Mouse (Mus musculus): Measurements from ENCODE around the gene Hcn3. TPM values are rescaled to one million over a fixed set of nuclear protein-coding genes. Genes with fewer than 3 reads are reported as not detected.
A peak's percentile ranks its signal among the peaks of the same experiment; 100 is the strongest.

Hcn3 gene
- polyA plus RNA-seq, 1 experiment: not detected

DNA sequence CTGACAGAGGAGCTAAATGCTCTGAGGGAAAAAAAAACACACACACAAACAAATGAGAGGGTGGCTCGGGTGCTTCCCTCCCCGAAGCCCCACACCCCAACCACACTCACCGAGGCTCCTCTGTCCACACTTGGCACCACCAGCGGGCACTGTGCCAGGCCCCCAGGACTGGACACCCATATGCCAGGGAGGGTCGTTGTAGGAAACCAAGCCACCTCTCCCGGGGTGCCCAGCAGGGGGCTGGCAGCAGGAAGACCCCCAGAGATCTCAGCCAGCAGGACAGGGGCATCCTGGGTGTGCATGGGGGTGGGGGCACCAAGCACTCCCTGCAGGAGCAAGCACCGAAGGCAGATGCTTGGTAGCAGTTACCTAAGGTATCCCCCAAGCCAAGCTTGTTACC is 59.2 kb downstream of the Hcn3 start, which contains the start of gene Gm43738:
Gm43738 (minus strand) TSS at position 289 of the 400 bp plus-strand sequence.
- Histone ChIP-seq H3K27ac (ENCODE audit: control insufficient read depth, insufficient read depth, low read depth, low read length, poor library complexity) (no peak within 1 kb of the TSS; the same call in 1 of the 2 replicates), H3K4me3 (replicated peaks; ENCODE audit: control insufficient read depth, low read depth, low read length) (peak within 1 kb of the TSS; percentile 73), H3K4me1 (ENCODE audit: control insufficient read depth, insufficient read depth, low read length) (peaks cover 1% of the 10 kb centered on the region; the same call in 1 of the 2 replicates)
- TF ChIP-seq CTCF (IDR thresholded peaks at IDR 0.05; ENCODE audit: control insufficient read depth, insufficient read depth, low read length) (no peak), POLR2A (IDR thresholded peaks at IDR 0.05; ENCODE audit: borderline replicate concordance, control insufficient read depth, low read depth, low read length) (no peak)
- 32% methylated on average over 7 of the region's 7 CpGs for WGBS

Other genes starting within 250 kb of the Hcn3 start
- 5.5 and 13.7 TPM in 2 replicates for gene Msto1, start 246.2 kb downstream of the Hcn3 start, polyA plus RNA-seq (2011; ENCODE audit: insufficient read depth, insufficient read length, low replicate concordance, missing spikeins)
- gene Ash1l, start 209.6 kb downstream of the Hcn3 start, polyA plus RNA-seq (2011; ENCODE audit: insufficient read depth, insufficient read length, low replicate concordance, missing spikeins): 9.8 and 18.8 TPM in 2 replicates
- gene Dap3, start 209.0 kb downstream of the Hcn3 start, polyA plus RNA-seq (2011; ENCODE audit: insufficient read depth, insufficient read length, low replicate concordance, missing spikeins): 97.2 and 175 TPM in 2 replicates
- gene Rusc1, start 66.9 kb downstream of the Hcn3 start, polyA plus RNA-seq (2011; ENCODE audit: insufficient read depth, insufficient read length, low replicate concordance, missing spikeins): 14.5 and 17.1 TPM in 2 replicates
- gene Gm43738, start 59.1 kb downstream of the Hcn3 start, polyA plus RNA-seq (2011; ENCODE audit: insufficient read depth, insufficient read length, low replicate concordance, missing spikeins): not detected in 2 replicates
- gene Fdps, start 58.2 kb downstream of the Hcn3 start, polyA plus RNA-seq (2011; ENCODE audit: insufficient read depth, insufficient read length, low replicate concordance, missing spikeins): 21.7 and 30.3 TPM in 2 replicates
- gene Pklr, start 24.1 kb downstream of the Hcn3 start, polyA plus RNA-seq (2011; ENCODE audit: insufficient read depth, insufficient read length, low replicate concordance, missing spikeins): 14.3 and 16.0 TPM in 2 replicates
- gene Clk2, start 4.6 kb upstream of the Hcn3 start, polyA plus RNA-seq (2011; ENCODE audit: insufficient read depth, insufficient read length, low replicate concordance, missing spikeins): 43.3 and 90.9 TPM in 2 replicates
- gene Scamp3, start 17.3 kb upstream of the Hcn3 start, polyA plus RNA-seq (2011; ENCODE audit: insufficient read depth, insufficient read length, low replicate concordance, missing spikeins): 25.7 and 54.2 TPM in 2 replicates
- 4.1 and 9.8 TPM in 2 replicates for gene Fam189b, start 22.9 kb upstream of the Hcn3 start, polyA plus RNA-seq (2011; ENCODE audit: insufficient read depth, insufficient read length, low replicate concordance, missing spikeins)
- 27.7 and 71.7 TPM in 2 replicates for gene Gba, start 42.7 kb upstream of the Hcn3 start, polyA plus RNA-seq (2011; ENCODE audit: insufficient read depth, insufficient read length, low replicate concordance, missing spikeins)
- 2.9 TPM in 1 of 2 replicates, not detected in the other for gene Thbs3, start 55.0 kb upstream of the Hcn3 start, polyA plus RNA-seq (2011; ENCODE audit: insufficient read depth, insufficient read length, low replicate concordance, missing spikeins)
- 33.9 and 66.4 TPM in 2 replicates for gene Mtx1, start 66.9 kb upstream of the Hcn3 start, polyA plus RNA-seq (2011; ENCODE audit: insufficient read depth, insufficient read length, low replicate concordance, missing spikeins)
- 0.67 TPM in 1 of 2 replicates, not detected in the other for gene Muc1, start 68.9 kb upstream of the Hcn3 start, polyA plus RNA-seq (2011; ENCODE audit: insufficient read depth, insufficient read length, low replicate concordance, missing spikeins)
- gene Krtcap2, start 85.8 kb upstream of the Hcn3 start, polyA plus RNA-seq (2011; ENCODE audit: insufficient read depth, insufficient read length, low replicate concordance, missing spikeins): 47.8 and 69.5 TPM in 2 replicates
- gene Trim46, start 86.1 kb upstream of the Hcn3 start, polyA plus RNA-seq (2011; ENCODE audit: insufficient read depth, insufficient read length, low replicate concordance, missing spikeins): 0.59 and 1.6 TPM in 2 replicates
- 30.7 and 39.3 TPM in 2 replicates for gene Dpm3, start 99.2 kb upstream of the Hcn3 start, polyA plus RNA-seq (2011; ENCODE audit: insufficient read depth, insufficient read length, low replicate concordance, missing spikeins)
- gene Slc50a1, start 110.4 kb upstream of the Hcn3 start, polyA plus RNA-seq (2011; ENCODE audit: insufficient read depth, insufficient read length, low replicate concordance, missing spikeins): 64.0 and 83.0 TPM in 2 replicates
- gene Efna1, start 120.9 kb upstream of the Hcn3 start, polyA plus RNA-seq (2011; ENCODE audit: insufficient read depth, insufficient read length, low replicate concordance, missing spikeins): 0.99 and 2.0 TPM in 2 replicates
- gene Efna3, start 162.8 kb upstream of the Hcn3 start, polyA plus RNA-seq (2011; ENCODE audit: insufficient read depth, insufficient read length, low replicate concordance, missing spikeins): 2.7 TPM in 1 of 2 replicates, not detected in the other
- gene Efna4, start 177.8 kb upstream of the Hcn3 start, polyA plus RNA-seq (2011; ENCODE audit: insufficient read depth, insufficient read length, low replicate concordance, missing spikeins): not detected in 2 replicates
- gene Adam15, start 189.8 kb upstream of the Hcn3 start, polyA plus RNA-seq (2011; ENCODE audit: insufficient read depth, insufficient read length, low replicate concordance, missing spikeins): 112 and 187 TPM in 2 replicates
- gene Dcst2, start 201.8 kb upstream of the Hcn3 start, polyA plus RNA-seq (2011; ENCODE audit: insufficient read depth, insufficient read length, low replicate concordance, missing spikeins): 0.56 TPM in 1 of 2 replicates, not detected in the other
- 1.3 TPM in 1 of 2 replicates, not detected in the other for gene Dcst1, start 205.1 kb upstream of the Hcn3 start, polyA plus RNA-seq (2011; ENCODE audit: insufficient read depth, insufficient read length, low replicate concordance, missing spikeins)
- 20.8 and 40.2 TPM in 2 replicates for gene Zbtb7b, start 234.6 kb upstream of the Hcn3 start, polyA plus RNA-seq (2011; ENCODE audit: insufficient read depth, insufficient read length, low replicate concordance, missing spikeins)
- gene Lenep, start 242.6 kb upstream of the Hcn3 start, polyA plus RNA-seq (2011; ENCODE audit: insufficient read depth, insufficient read length, low replicate concordance, missing spikeins): 0.92 TPM in 1 of 2 replicates, not detected in the other

All from bone marrow, adult 2 months (tissue).